Mouse (Mus musculus) stomach, embryonic 14.5 days (tissue): ENCODE results near the gene Jund. TPM values are rescaled to one million over a fixed set of nuclear protein-coding genes. Genes with fewer than 3 reads are reported as not detected.

Experiments
- ATAC-seq: fragments of 200-750 bp; cut with Nextera tagmentation; 2 replicates; pipeline ENCODE4 v1.8.0; 2017; ENCODE audit warnings: low read depth, moderate TSS enrichment; ENCODE audit not compliant: insufficient number of reproducible peaks, insufficient read depth, low FRiP score
- H3K27ac ChIP-seq: fragments of 300-500 bp; sonication (generic); 2 replicates; pipeline ENCODE4 v1.5.1; 2014; ENCODE audit warnings: mild to moderate bottlenecking, low read length, moderate library complexity, mixed read lengths
- H3K27me3 ChIP-seq: fragments of 300-500 bp; sonication (generic); 2 replicates; pipeline ENCODE4 v1.6.1; 2014; ENCODE audit warnings: low read length, control low read depth, mixed read lengths; ENCODE audit not compliant: control insufficient read depth, insufficient read depth
- H3K36me3 ChIP-seq: fragments of 300-500 bp; sonication (generic); 2 replicates; pipeline ENCODE4 v1.6.1; 2014; ENCODE audit warnings: mild to moderate bottlenecking, control low read depth, low read length, moderate library complexity, mixed read lengths; ENCODE audit not compliant: control insufficient read depth, insufficient read depth
- H3K4me1 ChIP-seq: fragments of 300-500 bp; sonication (generic); 2 replicates; pipeline ENCODE4 v1.6.1; 2014; ENCODE audit warnings: low read length, control low read depth, mixed read lengths; ENCODE audit not compliant: control insufficient read depth, insufficient read depth
- H3K4me2 ChIP-seq: fragments of 300-500 bp; sonication (generic); replicated peaks from 2 replicates; pipeline ENCODE4 v1.6.1; 2014; ENCODE audit warnings: low read depth, low read length, control low read depth
- H3K4me3 ChIP-seq: fragments of 300-500 bp; sonication (generic); 2 replicates; pipeline ENCODE4 v1.5.1; 2014; ENCODE audit warnings: low read depth, low read length, control low read depth
- H3K9ac ChIP-seq: fragments of 300-500 bp; sonication (generic); replicated peaks from 2 replicates; pipeline ENCODE4 v1.6.1; 2014; ENCODE audit warnings: low read depth, mild to moderate bottlenecking, control low read depth, low read length, moderate library complexity, mixed read lengths
- H3K9me3 ChIP-seq: fragments of 300-500 bp; sonication (generic); 2 replicates; pipeline ENCODE4 v1.6.1; 2016; ENCODE audit warnings: low read depth, low read length, control low read depth; ENCODE audit not compliant: control insufficient read depth
- WGBS: fragments of 180-500 bp; shearing (Covaris S2); extraction: QIAGEN DNeasy Blood & Tissue Kit; methylation state at CpG from one replicate; pipeline ENCODE4 v1.1.7; 2014; 5-methylcytosine and 5-hydroxymethylcytosine counted together
- polyA plus RNA-seq: library from polyadenylated mRNA; unstranded; fragments of >200 nt; fragmentation: Nextera tagmentation; extraction: Ambion mirVana; gene quantifications from 2 replicates; pipeline ENCODE4 v1.2.1, GENCODE M21; 2014

Gene Jund
- polyA plus RNA-seq, 1 experiment from 2014 or later, result 78.9 TPM

DNA sequence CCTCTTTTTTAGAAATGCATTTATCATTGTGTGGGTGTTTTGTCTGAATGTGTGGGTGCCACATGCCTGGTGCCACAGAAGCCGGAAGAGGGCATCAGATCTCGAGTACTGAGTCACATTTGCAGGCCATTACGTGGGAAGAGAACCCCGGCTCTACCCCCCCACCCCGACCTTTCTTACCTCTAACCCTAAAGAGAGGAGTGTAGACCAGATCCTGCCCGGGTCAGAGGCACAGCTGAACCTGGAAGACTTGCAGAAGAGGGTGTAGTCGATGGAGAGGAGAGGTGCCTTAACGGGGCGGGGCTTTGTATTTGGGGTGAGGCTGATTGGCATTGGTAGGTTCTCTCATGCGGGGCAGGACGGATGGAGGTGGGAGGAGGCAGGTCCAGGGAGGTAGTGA is 46.1 kb downstream of the Jund start:
- Histone ChIP-seq H3K4me2 (peak overlapping the region; percentile 46; the same call in 1 of the 2 replicates), H3K9me3 (no peaks in the 10 kb centered on the region)

DNA sequence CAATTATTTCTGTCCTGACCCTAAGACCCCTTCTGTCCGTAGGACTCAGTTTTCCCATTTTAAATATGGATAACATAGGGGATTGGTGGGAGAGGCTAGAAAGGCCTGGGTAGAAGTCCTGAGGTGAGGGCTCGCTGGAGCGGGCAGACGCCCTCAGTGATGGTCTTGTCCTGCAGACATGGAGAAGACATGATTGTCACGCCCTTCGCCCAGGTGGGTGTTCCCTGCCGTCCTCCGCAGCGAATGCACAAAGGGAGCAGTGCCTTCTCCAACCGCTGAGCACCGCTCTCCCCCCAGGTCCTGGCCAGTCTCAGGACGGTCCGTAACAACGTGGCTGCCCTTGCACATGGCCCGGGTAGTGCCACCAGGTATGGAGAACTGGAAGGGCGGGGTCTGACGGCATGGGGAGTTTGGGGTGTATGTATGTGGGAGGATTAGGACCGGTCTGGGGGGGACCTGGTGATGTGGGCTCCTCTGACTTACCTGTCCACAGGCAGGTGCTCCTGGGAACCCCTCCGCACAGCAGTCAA is 47.0 kb downstream of the Jund start:
- Histone ChIP-seq H3K27me3 (peaks cover 32% of the 10 kb centered on the region), H3K4me2 (no peak overlapping the region), H3K9ac (no peak overlapping the region), H3K27ac (no peak overlapping the region), H3K4me3 (no peak overlapping the region), H3K9me3 (no peaks in the 10 kb centered on the region), H3K36me3 (no peaks in the 10 kb centered on the region), H3K4me1 (peaks cover 13% of the 10 kb centered on the region)
- WGBS, result 53% methylated on average over 19 of the region's 19 CpGs
- ATAC-seq, result no peak

More for the DNA sequence above, 46.1 kb downstream of the Jund start:
- Histone ChIP-seq H3K4me3 (no peak overlapping the region), H3K36me3 (no peaks in the 10 kb centered on the region), H3K27ac (no peak overlapping the region), H3K4me1 (peaks cover 13% of the 10 kb centered on the region), H3K9ac (no peak overlapping the region), H3K27me3 (peaks cover 32% of the 10 kb centered on the region)
- 55% methylated on average over 11 of the region's 11 CpGs for WGBS
- ATAC-seq, result no peak

DNA sequence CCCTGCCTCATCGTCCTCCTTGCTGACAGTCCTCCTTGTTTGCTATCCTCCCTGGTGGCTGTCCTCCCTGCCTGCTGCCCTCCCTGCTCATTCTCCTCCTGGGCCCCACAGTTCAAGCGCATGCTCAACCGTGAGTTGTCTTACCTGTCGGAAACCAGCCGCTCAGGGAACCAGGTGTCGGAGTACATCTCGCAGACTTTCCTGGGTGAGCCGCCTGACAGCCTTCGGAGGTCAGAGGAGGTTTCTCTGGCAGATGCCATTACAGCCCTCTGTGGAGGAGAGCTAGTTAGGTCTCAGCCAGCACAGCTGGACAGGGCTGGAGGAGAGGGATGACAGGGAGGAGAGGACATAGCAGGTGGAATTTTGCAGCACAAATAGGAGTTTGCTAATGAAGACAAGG is 47.9 kb downstream of the Jund start:
- Histone ChIP-seq H3K4me1 (peaks cover 13% of the 10 kb centered on the region), H3K9ac (no peak overlapping the region), H3K4me3 (no peak overlapping the region), H3K27me3 (peaks cover 32% of the 10 kb centered on the region), H3K36me3 (no peaks in the 10 kb centered on the region), H3K4me2 (no peak overlapping the region), H3K27ac (no peak overlapping the region), H3K9me3 (no peaks in the 10 kb centered on the region)
- ATAC-seq, result no peak
- 56% methylated on average over 9 of the region's 9 CpGs for WGBS

DNA sequence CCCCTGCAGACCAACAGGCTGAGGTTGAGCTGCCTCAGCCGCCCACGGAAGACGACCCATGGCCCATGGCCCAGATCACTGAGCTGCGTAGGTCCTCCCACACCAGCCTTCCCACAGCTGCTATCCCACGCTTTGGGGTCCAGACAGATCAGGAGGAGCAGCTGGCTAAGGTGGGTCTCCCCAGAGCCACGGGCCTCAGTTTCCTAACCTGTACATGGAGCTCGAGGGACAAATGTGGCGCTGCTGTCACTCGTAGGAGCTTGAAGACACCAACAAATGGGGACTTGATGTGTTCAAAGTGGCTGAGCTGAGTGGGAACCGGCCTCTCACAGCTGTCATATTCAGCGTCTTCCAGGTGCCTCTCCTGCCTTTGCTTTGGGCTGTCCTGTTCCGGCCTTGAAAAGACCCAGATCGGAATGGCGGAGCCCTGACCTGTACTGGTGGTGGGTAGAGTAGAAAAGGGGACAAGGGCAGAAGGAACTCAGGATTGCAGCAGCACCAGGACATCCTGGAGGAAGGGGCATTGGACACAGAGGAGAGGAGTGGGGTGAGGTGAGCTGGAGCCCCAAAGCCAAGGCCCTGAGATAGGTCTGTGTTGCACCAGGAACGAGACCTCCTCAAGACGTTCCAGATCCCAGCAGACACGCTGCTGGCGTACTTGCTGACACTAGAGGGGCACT is 48.6 kb downstream of the Jund start:
- no peak overlapping the region for H3K4me2 ChIP-seq
- H3K9me3 ChIP-seq, result no peaks in the 10 kb centered on the region
- no peak overlapping the region for H3K27ac ChIP-seq
- no peak for ATAC-seq
- no peaks in the 10 kb centered on the region for H3K36me3 ChIP-seq
- H3K9ac ChIP-seq, result no peak overlapping the region
- peaks cover 27% of the 10 kb centered on the region for H3K27me3 ChIP-seq
- H3K4me3 ChIP-seq, result no peak overlapping the region
- peaks cover 13% of the 10 kb centered on the region for H3K4me1 ChIP-seq
- WGBS, result 84% methylated on average over 18 of the region's 18 CpGs

DNA sequence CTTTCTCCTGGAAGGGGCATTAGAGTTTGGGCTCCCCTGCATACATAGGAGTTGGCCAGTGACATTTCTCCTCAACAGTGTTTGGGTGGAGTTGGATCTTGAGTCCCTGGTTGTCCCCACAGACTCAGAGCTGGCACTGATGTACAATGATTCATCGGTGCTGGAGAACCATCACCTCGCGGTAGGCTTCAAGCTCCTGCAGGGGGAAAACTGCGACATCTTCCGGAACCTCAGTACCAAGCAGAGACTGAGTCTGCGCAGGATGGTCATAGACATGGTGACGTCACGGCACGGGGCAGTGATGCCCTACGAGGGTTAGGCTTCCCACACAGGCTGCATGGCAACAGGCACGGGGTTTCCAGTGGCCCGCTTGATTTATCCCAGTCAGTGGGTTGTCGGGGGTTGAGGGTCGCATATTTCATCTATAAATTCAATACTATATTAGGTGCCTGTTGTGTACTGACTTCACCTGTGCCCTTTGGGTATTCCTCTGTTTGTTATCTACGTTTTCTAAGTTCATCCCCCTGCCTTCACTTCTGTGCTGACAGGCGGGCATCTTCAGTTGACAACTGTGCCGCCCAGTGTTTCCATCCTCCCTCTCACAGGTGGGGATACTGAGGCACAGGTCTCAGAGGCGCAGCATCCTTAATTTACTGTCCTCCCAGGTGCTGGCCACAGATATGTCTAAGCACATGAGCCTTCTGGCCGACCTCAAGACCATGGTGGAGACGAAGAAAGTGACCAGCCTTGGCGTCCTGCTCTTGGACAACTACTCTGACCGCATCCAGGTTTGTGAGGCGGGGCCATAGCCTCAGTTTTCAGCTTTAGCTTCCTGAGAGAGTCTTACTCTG is 49.7 kb downstream of the Jund start:
- peaks cover 15% of the 10 kb centered on the region for H3K27me3 ChIP-seq
- ATAC-seq, result no peak
- 83% methylated on average over 23 of the region's 23 CpGs for WGBS

DNA sequence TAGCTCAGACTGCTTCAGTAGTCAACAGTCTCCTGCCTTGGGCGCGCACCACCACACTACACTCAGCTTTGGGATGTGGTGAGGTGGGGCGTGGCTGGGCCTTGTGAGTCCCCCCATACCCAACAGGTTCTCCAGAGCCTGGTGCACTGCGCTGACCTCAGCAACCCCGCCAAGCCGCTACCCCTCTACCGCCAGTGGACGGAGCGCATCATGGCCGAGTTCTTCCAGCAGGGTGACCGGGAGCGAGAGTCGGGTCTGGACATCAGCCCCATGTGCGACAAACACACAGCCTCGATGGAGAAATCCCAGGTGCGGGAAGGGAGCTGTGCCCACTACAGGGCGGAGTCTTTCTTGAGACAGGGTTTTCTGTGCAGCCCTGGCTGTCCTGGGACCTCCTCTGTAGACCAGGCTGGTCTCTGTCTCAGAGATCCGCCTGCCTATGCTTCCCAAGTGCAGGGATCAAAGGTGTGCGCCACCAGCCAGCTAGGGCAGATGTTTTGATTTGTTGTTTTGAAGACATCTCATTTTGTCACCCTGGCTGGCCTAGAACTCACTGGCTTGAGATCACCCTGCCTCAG is 50.4 kb downstream of the Jund start:
- ATAC-seq, result no peak
- H3K9ac ChIP-seq, result no peak overlapping the region
- H3K9me3 ChIP-seq, result no peaks in the 10 kb centered on the region
- H3K4me1 ChIP-seq, result peaks cover 9% of the 10 kb centered on the region
- H3K4me3 ChIP-seq, result no peak overlapping the region
- peaks cover 8% of the 10 kb centered on the region; the same call in 1 of the 2 replicates for H3K27me3 ChIP-seq
- no peak overlapping the region for H3K4me2 ChIP-seq
- H3K27ac ChIP-seq, result no peak overlapping the region
- no peaks in the 10 kb centered on the region for H3K36me3 ChIP-seq
- 78% methylated on average over 19 of the region's 19 CpGs for WGBS

More for the DNA sequence above, 49.7 kb downstream of the Jund start:
- Histone ChIP-seq H3K9ac (no peak overlapping the region), H3K4me3 (no peak overlapping the region), H3K9me3 (no peaks in the 10 kb centered on the region), H3K27ac (no peak overlapping the region), H3K4me2 (no peak overlapping the region), H3K36me3 (no peaks in the 10 kb centered on the region), H3K4me1 (peaks cover 15% of the 10 kb centered on the region)

Other genes with a start within 250 kb of the Jund start
- gene Klhl26, start 222.0 kb upstream of the Jund start, polyA plus RNA-seq, result 20.9 and 22.1 TPM in 2 replicates
- 4.8 and 6.4 TPM in 2 replicates for gene Tmem59l, start 211.6 kb upstream of the Jund start, polyA plus RNA-seq
- gene Crlf1, start 205.8 kb upstream of the Jund start, polyA plus RNA-seq, result 1.6 and 1.8 TPM in 2 replicates
- gene Rex1bd, start 192.2 kb upstream of the Jund start, polyA plus RNA-seq, result 132 and 149 TPM in 2 replicates
- 1,056 and 1,119 TPM in 2 replicates for gene Uba52, start 188.1 kb upstream of the Jund start, polyA plus RNA-seq
- 258 and 281 TPM in 2 replicates for gene Fkbp8, start 171.2 kb upstream of the Jund start, polyA plus RNA-seq
- 58.9 and 72.3 TPM in 2 replicates for gene Kxd1, start 171.0 kb upstream of the Jund start, polyA plus RNA-seq
- 17.1 and 17.9 TPM in 2 replicates for gene Ell, start 159.5 kb upstream of the Jund start, polyA plus RNA-seq
- 81.3 and 82.4 TPM in 2 replicates for gene Isyna1, start 104.6 kb upstream of the Jund start, polyA plus RNA-seq
- gene Ssbp4, start 90.1 kb upstream of the Jund start, polyA plus RNA-seq, result 121 and 122 TPM in 2 replicates
- gene Lrrc25, start 82.8 kb upstream of the Jund start, polyA plus RNA-seq, result 1.9 and 2.9 TPM in 2 replicates
- 0.17 and 0.24 TPM in 2 replicates for gene Gdf15, start 66.5 kb upstream of the Jund start, polyA plus RNA-seq
- 67.7 and 70.8 TPM in 2 replicates for gene Pgpep1, start 38.6 kb upstream of the Jund start, polyA plus RNA-seq
- gene Lsm4, start 25.7 kb upstream of the Jund start, polyA plus RNA-seq, result 234 and 244 TPM in 2 replicates
- 0.06 and 0.10 TPM in 2 replicates for gene Iqcn, start 4.5 kb downstream of the Jund start, polyA plus RNA-seq
- 0.51 and 0.63 TPM in 2 replicates for gene Gm3336, start 19.6 kb downstream of the Jund start, polyA plus RNA-seq
- gene Pde4c, start 24.8 kb downstream of the Jund start, polyA plus RNA-seq, result 0.29 and 0.32 TPM in 2 replicates
- 27.0 and 28.7 TPM in 2 replicates for gene Rab3a, start 55.7 kb downstream of the Jund start, polyA plus RNA-seq
- 42.8 and 43.1 TPM in 2 replicates for gene Mpv17l2, start 62.0 kb downstream of the Jund start, polyA plus RNA-seq
- gene Pik3r2, start 77.8 kb downstream of the Jund start, polyA plus RNA-seq, result 44.5 and 45.1 TPM in 2 replicates
- gene Mast3, start 106.1 kb downstream of the Jund start, polyA plus RNA-seq, result 10.7 and 13.2 TPM in 2 replicates
- 0.59 TPM in 1 of 2 replicates, not detected in the other for gene Il12rb1, start 109.5 kb downstream of the Jund start, polyA plus RNA-seq
- 5.8 and 8.7 TPM in 2 replicates for gene Arrdc2, start 140.8 kb downstream of the Jund start, polyA plus RNA-seq
- 1.6 and 2.1 TPM in 2 replicates for gene Kcnn1, start 164.3 kb downstream of the Jund start, polyA plus RNA-seq
- gene Ccdc124, start 175.0 kb downstream of the Jund start, polyA plus RNA-seq, result 92.1 and 102 TPM in 2 replicates
- gene Slc5a5, start 193.8 kb downstream of the Jund start, polyA plus RNA-seq, result 4.2 and 4.8 TPM in 2 replicates
- 5,566 and 6,204 TPM in 2 replicates for gene Rpl18a, start 198.5 kb downstream of the Jund start, polyA plus RNA-seq
- 41.5 and 42.0 TPM in 2 replicates for gene Map1s, start 207.0 kb downstream of the Jund start, polyA plus RNA-seq